Mouse (Mus musculus) gastrocnemius, adult 2 months (tissue): Measurements from ENCODE around the gene Olfr1396. TPM values are rescaled to one million over a fixed set of nuclear protein-coding genes. Genes with fewer than 3 reads are reported as not detected.
"Not testable (repeated sequence)": the region's sequence is repeated elsewhere in the genome, so short reads cannot be mapped to it uniquely, and the experiment has no call there.

Experiments used
- DNase-seq: peaks from one replicate; pipeline ENCODE4 v3.0.0; 2022
- H3K27ac ChIP-seq: fragments of 200-600 bp; 2 replicates; pipeline ENCODE4 v1.8.1; 2022; ENCODE audit warnings: mild to moderate bottlenecking
- H3K4me3 ChIP-seq: fragments of 200-600 bp; 2 replicates; pipeline ENCODE4 v1.8.1; 2022; ENCODE audit warnings: mild to moderate bottlenecking, moderate library complexity
- CTCF ChIP-seq: fragments of 200-600 bp; IDR thresholded peaks from 2 replicates; pipeline ENCODE4 v1.8.1; 2022; ENCODE audit warnings: antibody characterized with exemption, mild to moderate bottlenecking, moderate library complexity
- intact Hi-C: fragments of 180-260 bp; cut with DNase I; formaldehyde crosslinking; loops from one replicate; pipeline ENCODE4 v1.15.1; 2025
- total RNA-seq, 2 experiments: library from RNA; stranded (reverse); gene quantifications; 2 replicates each; pipeline ENCODE4 v1.2.3; 2021

The Olfr1396 gene
- total RNA-seq, 2 experiments from 2014 or later, result not detected

DNA sequence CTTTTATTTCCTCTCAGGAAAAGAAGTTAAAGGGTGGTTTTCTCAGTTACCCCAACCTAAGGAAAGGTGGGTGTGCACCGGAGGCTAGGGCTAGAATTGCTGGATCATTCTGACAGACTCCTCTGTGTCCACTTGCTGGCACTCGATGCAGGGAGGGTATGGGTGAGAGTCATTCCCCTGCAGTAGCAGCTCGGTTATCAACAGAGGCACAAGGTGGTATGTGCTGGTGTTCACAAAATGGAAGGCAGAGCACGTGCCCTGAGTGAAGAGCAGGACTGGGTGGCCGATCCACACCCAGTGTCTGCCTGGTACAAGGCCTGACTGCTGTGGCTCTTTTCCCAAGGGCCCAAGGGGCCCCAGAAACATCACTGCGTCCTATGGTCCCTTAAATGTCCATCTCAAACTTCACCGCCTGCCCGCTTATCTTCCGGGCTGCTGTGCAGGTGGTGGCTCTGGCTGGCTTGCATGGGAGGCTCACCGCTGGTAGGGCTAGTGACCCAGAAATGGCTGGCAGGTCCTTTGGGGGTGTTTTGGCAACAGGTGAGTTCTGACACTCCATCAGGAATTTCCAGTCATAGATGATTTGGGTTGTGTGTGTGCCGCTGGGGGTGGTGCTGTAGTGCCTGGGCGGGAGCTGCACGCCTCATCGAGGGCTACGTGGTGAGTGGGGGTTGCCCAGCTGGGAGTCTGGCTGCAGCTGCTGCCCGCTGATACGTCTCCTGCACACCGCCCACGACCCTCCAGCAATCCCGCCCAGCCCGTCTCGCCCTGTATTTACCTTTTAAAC lies 26.7 kb downstream of the Olfr1396 start:
- TF ChIP-seq CTCF, result no peak
- Histone ChIP-seq H3K27ac (peak overlapping the region; percentile 28), H3K4me3 (peak overlapping the region; percentile 47)
- intact Hi-C loops, result loop anchor here (10.0 kb wide), 1 partner anchor 93 kb away; the partner anchor contains the start of genes Gm12185 and Tgtp1
- DNase-seq, result peak; percentile 42

DNA sequence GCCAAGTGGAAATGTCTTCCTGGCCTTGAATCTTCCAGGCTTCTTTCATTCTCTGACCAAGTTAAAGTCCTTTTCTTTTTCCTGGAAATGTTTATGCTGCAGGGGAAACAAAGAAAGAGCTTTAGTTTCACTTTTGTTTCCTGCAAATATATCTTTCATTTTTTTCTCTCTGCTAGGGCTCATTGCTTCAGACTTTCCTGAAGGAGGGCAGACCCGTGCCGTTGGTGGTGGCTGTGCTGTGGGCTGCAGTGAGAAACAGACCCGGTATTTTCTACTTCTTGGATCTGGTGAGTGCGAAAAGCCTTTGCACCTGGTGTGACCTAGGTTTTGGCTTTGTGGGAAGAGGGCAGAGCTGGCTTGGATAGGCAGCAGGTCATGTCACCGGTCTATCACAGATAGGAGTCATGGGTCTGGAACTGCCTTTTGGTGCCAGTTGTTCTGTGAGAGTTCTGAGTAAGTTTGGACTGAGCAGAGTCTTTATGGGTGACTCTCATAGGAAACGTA lies 27.8 kb downstream of the Olfr1396 start:
- TF ChIP-seq CTCF, result no peak
- Histone ChIP-seq H3K4me3 (peak overlapping the region; percentile 67), H3K27ac (peak overlapping the region; percentile 77)
- DNase-seq, result no peak
- intact Hi-C loops, result loop anchor here (10.0 kb wide), 1 partner anchor 92 kb away; the partner anchor contains the start of genes Gm12185 and Tgtp1

DNA sequence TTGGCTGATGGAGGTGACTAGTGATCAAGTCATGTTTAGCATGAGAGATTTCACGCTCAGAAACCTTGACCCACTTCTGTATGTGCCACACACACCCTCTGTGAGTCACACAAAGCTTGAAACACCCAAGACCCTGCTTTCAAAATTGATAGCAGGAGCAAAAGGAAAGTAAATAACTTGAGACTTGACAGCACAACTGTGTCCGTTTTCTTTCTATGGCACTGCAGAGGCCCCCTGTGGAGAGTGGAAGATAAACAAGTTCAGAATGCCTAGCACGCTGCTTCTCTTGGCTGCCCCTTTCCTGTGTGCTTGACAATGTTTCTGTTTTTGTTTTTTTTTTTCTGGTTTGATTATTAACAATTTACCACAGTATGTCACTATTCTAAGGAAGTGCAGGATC lies 29.8 kb downstream of the Olfr1396 start:
- DNase-seq, result no peak
- peak overlapping the region; percentile 2; the same call in 1 of the 2 replicates for H3K27ac ChIP-seq
- no peak overlapping the region for H3K4me3 ChIP-seq
- peak; percentile 36; the same call in 1 of the 2 replicates for TF ChIP-seq CTCF
- intact Hi-C loops, result loop anchor here (10.0 kb wide), 1 partner anchor 90 kb away; the partner anchor contains the start of genes Gm12185 and Tgtp1

DNA sequence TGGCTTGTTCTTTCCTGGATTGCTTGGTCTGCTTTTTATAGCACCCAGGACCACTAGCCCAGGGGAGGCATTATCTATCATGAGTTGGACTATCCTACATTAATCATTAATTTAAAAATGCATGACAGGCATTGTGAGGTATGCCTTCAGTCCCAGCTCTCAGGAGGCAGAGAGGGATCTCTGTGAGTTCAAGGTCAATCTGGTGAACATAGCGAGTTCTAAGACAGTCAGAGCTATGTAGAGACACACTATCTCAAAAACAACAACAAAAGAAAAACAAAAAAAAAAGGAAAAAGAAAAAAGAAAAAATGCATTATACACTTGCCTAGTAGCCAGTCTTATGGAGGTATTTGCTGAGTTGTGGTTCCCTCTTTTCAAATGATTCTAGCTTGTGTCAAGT lies 30.3 kb downstream of the Olfr1396 start:
- Histone ChIP-seq H3K4me3 (no peak overlapping the region), H3K27ac (peak overlapping the region; percentile 2; the same call in 1 of the 2 replicates)
- no peak for TF ChIP-seq CTCF
- no peak for DNase-seq
- intact Hi-C loops, result loop anchor here (10.0 kb wide), 1 partner anchor 90 kb away; the partner anchor contains the start of genes Gm12185 and Tgtp1

DNA sequence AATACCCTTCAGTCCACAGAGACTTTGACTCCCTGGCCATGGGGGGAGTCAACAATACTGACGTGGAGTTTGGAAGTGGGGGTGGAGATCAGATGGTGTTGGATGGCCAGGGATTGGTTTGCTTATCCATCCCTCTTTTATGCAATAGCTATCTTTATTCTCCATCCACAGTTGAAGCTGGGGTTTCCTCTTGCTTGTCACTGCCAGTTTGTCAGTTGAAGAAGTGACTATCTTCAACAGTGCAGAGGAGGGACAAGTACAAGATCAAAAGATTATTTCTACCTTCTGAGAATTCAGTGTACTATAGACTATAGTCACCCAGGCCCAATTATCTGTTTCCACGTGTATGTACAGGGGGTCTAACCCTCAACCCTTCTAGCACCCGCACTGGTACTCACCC lies 30.9 kb downstream of the Olfr1396 start:
- Histone ChIP-seq H3K4me3 (no peak overlapping the region), H3K27ac (no peak overlapping the region)
- TF ChIP-seq CTCF, result no peak
- DNase-seq, result no peak
- intact Hi-C loops, result loop anchor here (10.0 kb wide), 1 partner anchor 89 kb away; the partner anchor contains the start of genes Gm12185 and Tgtp1

DNA sequence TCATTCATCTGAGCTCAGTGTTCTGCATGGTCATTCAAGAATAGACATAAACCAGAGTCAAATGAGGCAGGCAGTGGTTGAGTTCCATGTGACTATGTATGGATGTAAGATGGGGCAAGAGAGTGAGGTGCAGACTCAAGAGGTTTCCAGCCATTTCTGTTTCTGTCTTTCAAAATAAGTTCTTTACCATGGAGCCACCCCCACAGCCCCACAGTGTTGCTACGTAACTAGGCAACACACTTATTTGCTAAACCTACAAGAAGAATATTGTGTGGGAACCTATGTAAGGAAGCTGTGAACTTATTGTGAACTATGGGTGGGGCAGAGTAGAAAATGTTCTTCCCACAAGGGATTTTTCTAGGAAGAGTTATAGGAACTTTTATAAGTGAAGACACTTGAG lies 31.5 kb downstream of the Olfr1396 start:
- no peak for TF ChIP-seq CTCF
- Histone ChIP-seq H3K27ac (no peak overlapping the region), H3K4me3 (no peak overlapping the region)
- DNase-seq, result no peak
- intact Hi-C loops, result loop anchor here (10.0 kb wide), 1 partner anchor 88 kb away; the partner anchor contains the start of genes Gm12185 and Tgtp1

DNA sequence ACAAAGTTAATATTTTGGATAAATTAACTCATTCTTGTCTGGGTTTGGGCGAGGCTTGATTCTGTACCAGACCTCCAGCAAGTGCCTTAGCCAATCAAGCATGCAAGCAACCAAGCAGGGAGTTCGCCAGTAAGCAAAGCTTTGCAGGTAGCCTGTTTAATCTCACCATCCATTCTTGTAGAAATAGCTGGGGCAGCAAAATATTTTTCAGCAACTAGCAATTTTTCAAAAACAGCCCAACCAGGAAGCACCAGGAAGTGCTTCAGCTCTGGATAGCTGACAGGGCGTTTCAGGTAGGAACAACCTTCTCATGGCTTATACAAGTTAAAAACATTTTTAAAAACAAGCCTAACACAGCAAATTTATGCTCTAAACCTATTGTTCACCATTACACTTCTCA lies 32.8 kb downstream of the Olfr1396 start:
- intact Hi-C loops, result loop anchor here (10.0 kb wide), 1 partner anchor 87 kb away; the partner anchor contains the start of genes Gm12185 and Tgtp1
- no peak for DNase-seq
- no peak for TF ChIP-seq CTCF
- H3K27ac ChIP-seq, result peak overlapping the region; percentile 75
- peak overlapping the region; percentile 21; the same call in 1 of the 2 replicates for H3K4me3 ChIP-seq

DNA sequence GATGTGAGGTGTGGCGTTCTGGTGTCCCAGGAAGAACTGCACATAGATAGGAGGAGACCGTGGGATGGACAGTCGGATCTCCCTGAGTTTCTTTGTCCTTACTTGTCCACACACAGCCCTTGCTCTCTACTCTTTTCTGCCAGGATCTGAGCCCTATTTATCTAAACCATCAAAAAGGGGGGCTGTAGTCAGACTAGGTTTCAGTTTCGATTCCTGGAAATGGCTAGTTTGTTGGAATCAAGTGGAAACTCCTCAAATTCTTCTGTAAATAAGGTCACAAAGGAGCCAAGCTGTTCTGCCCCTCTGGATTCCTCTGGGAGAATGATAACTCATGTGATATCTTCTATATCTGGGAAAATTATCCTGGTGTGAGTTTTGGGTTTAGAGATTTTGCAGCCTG lies 33.3 kb downstream of the Olfr1396 start:
- intact Hi-C loops, result loop anchor here (10.0 kb wide), 1 partner anchor 87 kb away; the partner anchor contains the start of genes Gm12185 and Tgtp1
- no peak for TF ChIP-seq CTCF

DNA sequence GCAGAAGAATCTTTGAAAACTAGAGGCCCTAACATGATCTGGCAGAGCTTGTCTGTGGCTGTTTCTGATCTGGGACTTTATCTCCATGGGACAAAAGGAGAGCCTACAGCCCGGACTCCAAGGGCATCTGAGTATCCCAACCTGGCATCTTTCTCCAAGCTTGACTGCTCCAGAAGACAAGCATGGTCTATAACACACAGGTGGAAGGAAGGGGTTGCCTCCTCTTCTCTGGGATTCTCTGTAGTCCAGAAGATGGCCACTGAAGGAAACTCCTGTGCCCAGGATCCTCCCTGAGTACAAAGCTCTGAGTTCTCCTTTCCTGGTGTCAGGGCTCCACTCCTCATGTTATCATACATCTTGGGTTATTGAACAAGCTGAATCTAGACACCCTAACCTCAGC lies 34.0 kb downstream of the Olfr1396 start:
- Histone ChIP-seq H3K4me3 (no peak overlapping the region), H3K27ac (0 out of 2 replicates have a peak overlapping the region, but pooled peaks have one; percentile 9)
- DNase-seq, result no peak
- intact Hi-C loops, result loop anchor here (10.0 kb wide), 1 partner anchor 86 kb away; the partner anchor contains the start of genes Gm12185 and Tgtp1
- TF ChIP-seq CTCF, result no peak

More for the DNA sequence above, 33.3 kb downstream of the Olfr1396 start:
- Histone ChIP-seq H3K27ac (peak overlapping the region; percentile 75), H3K4me3 (peak overlapping the region; percentile 21)
- no peak for DNase-seq

DNA sequence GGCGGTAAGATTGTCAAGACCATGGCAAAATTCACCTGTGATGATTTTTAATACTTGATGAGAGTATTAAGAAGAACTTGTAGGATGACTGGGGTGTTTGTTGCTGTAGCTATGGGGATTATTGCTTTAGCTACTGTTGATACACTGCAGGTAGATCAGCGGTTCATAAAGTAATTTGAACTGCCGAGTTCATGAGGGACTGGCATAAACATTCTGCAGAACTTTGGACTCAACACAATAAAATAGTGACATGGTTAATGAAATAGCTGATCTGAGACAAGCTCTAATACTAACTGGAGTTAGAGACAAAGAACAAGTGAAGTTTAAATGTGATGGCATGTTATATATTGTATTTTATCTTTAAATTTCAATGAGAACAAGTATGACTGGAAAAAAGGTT lies 36.0 kb downstream of the Olfr1396 start:
- TF ChIP-seq CTCF, result no peak
- Histone ChIP-seq H3K27ac (no peak overlapping the region), H3K4me3 (no peak overlapping the region)
- no peak for DNase-seq
- intact Hi-C loops, result loop anchor here (5.0 kb wide), 1 partner anchor 156 kb away; no protein-coding TSS in a partner anchor

DNA sequence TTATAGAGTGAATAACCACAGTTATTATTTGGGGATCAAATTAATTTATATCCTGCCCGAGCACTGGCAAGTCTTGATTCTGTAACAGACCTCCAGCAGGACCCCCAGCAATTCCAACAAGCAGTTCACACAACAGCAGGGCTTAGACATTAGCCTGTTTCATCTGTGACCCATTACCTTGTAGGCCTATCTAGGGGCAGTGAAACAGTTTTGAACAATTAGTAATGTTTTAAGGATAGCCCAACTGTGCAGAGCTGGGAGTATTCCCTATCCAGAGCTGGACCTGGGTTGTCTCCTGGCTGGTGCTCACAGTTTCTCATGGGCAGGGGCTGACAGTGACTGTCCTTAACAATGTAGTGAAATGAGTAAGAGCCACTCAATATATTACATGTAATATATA lies 37.7 kb downstream of the Olfr1396 start:
- intact Hi-C loops, result loop anchor here (5.0 kb wide), 1 partner anchor 155 kb away; no protein-coding TSS in a partner anchor
- no peak for DNase-seq
- no peak overlapping the region; the same call in 1 of the 2 replicates for H3K4me3 ChIP-seq
- TF ChIP-seq CTCF, result no peak
- H3K27ac ChIP-seq, result peak overlapping the region; percentile 83

DNA sequence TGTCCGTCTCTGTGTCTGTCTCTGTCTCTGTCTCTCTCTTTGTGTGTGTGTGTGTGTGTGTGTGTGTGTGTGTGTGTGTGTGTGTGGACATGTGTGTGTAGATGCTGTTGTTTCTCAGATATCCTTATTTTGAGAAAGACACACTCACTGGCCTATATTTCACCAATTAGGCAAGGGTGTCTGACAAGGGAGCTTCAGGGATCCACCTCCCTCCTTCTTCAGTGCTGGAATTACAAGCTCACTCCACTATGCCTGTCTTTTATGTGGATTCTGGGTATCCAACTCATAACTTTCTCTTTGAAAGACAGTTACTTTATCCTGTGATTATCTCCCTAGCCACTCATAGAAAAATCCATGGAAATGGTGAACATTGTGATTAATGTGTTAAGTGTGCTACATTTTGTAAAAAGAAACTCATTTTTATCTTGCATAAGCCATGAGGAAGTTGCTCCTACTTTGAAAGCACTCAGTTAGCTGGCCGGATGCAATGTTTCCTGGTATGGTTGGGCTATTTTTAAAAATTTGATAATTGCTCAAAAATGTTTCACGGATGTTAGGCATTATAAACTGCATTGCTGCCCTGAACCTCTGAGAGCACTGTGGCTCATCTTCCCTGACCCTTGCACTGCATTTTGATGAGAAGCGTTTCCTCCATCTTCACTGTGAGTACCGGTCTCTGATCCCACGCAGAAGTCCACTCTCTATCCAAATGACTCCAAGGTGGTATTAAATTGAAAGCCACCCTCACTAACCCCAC lies 38.5 kb downstream of the Olfr1396 start, which contains the start of gene Ifi47:
Ifi47 (plus strand) TSS at position 587 of the 757 bp plus-strand sequence.
- intact Hi-C loops, result loop anchor here (5.0 kb wide), 1 partner anchor 154 kb away; no protein-coding TSS in a partner anchor
- DNase-seq, result not testable (repeated sequence)
- peak within 1 kb of the TSS; percentile 83 for H3K27ac ChIP-seq
- peak within 1 kb of the TSS; percentile 50 for H3K4me3 ChIP-seq
